Mouse (Mus musculus): ENCODE measurements around the gene Sfswap.

DNA sequence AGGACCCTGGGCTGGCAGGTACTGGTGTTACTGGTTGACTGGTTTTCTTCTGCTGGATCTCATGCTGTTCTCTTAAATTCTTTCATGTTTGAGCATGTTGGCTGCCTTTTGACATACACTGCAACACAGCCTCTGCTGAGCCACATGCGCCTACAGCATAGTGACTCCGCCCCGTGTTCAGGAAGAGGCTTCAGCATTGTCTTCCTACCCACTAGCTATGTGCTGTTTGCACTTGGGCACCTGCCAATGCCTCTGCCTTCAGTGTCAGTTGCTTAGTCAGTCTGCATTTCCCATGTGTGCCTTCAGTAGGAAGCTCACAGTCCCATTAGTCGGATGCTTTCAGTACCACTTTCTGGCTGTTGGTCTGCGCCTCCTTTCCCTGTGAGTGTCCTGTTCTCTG lies 23.7 kb downstream of the Sfswap start:
- TF ChIP-seq CTCF (IDR thresholded peaks at IDR 0.05; ENCODE audit: control insufficient read depth, insufficient read depth, insufficient read length) (no peak), FOSL1 (IDR thresholded peaks at IDR 0.05; ENCODE audit: insufficient read depth, low read length, poor library complexity, severe bottlenecking) (no peak)
